Mouse (Mus musculus) adrenal gland, postnatal 10 days (tissue): ENCODE measurements around the gene Mpnd. TPM values are rescaled to one million over a fixed set of nuclear protein-coding genes. Genes with fewer than 3 reads are reported as not detected.
A peak's percentile ranks its signal among the peaks of the same experiment; 100 is the strongest.

ENCODE experiments used
- DNase-seq: peaks from one replicate; pipeline ENCODE4 v3.0.0; 2021; ENCODE audit warnings: mixed read lengths
- total RNA-seq, 2 experiments: library from RNA; stranded (reverse); gene quantifications; 2 replicates each; pipeline ENCODE4 v1.2.3; 2021

Gene Mpnd
- total RNA-seq, 2 experiments from 2014 or later = 77.0 to 91.2 TPM

DNA sequence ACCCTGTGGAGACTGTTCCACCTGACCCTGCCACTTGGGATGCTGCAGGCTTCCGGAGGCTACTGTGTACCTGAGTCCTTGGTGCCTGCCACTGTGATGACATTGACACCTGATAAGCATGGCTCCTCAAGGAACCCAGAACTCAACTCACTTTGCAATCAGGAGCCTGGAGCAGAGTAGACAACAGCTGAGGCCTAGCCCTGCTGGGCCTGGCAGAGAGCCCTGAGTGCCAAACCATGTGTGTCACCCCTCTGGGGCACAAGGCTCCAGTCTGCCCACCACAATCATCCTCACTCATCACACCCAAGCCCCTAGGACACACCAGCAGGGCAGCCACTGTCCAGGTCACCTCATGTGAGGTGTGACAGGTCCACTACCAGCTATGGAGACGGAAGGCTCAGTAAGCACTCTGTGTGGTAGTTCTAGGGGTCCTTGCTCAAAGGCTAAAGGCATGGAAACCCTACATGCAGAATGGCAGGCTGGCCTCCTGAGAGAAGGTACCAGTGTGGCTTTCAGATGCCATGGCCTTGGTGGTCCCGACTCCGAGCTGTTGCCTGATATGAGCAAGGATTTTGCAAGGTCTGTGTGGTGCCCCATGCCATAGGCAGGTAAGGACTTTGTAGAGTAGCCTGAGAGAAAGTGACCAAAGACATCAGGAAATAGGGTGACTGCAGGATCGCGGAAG is 15.0 kb downstream of the Mpnd start:
- no peak for DNase-seq

DNA sequence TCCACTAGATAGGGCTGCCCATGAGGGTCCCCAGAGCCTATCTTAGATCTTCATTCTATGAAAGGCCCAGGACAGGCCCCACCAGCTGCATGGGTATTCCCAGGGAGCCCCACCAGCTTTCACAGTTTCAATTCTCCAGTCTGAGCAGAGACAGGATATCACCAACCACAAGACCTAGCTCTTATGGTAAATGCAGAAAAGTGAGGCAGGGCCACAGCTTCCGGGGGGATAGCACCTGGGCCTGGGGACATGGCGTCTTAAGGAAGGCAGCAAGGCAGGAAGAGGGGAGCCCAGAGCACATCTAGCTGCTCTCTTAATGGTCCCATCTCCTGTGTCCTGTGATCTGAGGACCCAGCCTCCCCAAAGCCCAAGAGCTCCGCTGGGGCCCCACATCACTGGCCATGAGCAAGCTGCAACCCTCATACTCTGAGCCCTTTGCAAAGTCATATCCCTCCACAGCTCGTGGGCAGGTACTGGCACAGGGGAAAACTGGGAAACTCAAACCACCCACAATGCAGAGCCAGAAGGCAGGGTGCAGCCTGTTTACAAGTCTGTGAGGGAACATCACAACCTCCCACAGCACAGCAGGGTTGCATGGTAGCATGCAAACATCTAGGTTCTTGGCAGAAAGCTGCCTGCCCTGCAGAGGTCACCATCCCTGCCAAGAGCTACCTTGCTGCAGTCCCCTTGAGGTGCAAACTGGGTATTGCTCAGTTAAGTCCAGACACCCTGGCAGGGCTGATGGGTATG is 15.8 kb downstream of the Mpnd start:
- no peak for DNase-seq

DNA sequence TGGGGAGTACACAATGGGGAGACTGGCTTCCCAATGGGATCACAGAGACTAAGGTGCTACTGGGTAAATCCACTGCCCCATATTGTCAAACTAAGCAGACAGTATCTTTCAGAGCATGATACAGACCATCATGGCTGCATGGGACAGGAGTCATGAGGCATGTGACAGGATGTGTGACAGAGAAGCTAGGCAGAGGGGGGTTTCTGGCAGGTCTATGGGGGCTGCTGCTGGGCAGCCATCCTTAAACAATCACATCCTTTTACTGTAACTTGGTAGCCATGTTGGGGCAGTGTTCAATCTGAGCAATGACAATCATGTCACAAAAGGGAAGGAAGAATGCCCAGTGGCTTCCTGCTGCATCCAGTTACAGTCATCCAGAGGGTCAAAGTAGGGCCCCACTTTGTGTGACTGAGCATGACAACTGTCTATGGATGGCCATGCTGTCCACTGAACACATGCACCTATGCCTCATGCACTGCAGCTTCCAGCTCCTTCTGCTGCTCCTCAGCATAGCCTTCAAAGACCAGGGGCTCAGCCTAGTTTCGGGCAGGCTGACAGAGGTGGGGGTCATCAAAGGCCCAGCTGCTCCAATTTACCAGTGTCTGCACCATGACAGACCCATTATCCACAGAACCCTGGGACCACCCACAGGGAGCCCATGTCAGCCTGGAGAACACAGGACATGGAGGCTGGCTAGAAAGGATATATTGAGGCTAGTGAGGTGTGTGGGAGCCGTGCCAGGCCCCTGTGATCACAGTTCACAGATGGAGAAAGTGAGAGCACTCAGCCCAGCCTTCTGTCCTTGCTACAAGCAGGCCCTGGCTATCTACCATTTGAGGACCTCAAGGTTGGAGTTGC is 16.8 kb downstream of the Mpnd start:
- no peak for DNase-seq

GRCm38 (mm10) chr17:56022989-56023290 is 17.4 kb downstream of the Mpnd start:
- no peak for DNase-seq

DNA sequence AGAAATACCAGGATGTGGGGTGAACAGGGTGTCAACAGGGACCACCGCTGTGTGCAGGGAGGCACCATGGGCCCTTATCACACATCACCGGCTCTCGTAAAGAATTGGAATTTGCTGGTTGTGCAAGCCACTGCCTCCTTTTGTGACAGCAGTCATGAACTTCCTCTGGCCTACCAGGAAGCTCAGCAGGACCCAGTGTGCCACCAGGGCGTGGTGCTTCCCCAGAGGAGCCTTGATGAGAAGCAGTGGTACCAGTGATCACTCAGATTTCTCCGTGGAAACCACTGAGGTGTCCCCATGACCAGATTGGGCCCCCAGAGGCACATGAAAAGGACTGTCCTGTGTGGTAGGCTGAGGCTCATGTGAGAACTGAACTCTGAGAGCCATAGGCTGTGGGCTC is 17.9 kb downstream of the Mpnd start:
- DNase-seq = no peak

DNA sequence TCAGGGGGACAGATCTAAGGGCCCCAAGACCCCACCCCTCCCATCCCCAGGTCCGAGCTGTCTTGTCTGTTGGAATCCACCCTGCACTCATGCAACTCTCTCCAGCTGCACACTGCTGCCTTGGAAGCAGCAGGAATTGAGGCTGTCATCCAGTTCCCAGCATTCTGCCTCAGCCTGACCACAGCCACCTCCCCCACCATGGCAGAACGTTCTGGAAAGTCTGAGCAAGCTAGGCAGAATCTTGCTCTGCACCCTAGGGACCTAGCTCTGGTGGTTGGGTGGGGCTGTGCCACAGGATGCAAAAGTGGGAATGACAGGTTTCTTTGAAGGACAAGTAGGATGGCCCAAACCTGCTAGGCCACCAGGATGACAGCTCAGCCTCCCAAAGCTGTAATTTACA is 19.0 kb downstream of the Mpnd start:
- DNase-seq = no peak

DNA sequence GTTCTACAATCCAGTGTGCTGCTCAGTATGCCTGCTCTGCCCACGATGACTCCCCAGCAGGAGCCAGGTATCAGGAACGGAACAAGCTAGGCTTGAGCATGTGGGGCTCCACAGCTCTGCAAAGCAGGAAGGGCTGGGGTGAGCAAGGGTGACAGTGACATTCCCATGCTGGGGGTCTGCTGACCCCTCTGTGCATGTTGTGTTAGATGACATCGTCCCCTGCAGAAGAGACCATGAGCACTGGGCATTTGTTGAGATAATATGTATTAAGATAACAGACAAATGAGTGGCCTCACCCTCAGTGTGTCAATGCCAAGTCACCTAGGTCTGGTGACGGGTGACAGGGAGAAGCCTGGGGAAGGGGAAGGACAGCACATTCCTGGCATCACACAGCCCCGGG is 19.4 kb downstream of the Mpnd start:
- DNase-seq = no peak

- DNase-seq = peak; percentile 17
Observed at GRCm38 (mm10) chr17:56026303-56026702, 20.8 kb downstream of the Mpnd start.

DNA sequence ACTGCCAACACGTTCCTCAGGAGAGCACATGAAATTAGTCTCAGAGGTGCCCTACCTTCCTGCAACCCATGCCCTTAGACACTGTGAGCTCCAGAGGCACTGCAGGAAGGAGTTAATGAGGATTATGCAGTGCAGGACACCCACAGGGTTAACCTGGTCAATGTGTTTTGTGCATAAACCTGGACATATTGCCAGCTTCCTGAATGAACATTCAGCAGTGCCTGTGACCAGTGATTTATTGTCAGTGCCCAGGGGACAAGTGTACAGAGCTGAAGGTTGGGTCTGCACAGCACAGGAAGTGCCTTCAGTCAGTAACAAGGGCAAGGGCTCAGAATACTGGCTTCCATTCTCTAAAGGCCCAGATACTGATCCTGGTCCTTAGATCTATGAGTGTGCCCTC is 21.4 kb downstream of the Mpnd start:
- DNase-seq = peak; percentile 50

DNA sequence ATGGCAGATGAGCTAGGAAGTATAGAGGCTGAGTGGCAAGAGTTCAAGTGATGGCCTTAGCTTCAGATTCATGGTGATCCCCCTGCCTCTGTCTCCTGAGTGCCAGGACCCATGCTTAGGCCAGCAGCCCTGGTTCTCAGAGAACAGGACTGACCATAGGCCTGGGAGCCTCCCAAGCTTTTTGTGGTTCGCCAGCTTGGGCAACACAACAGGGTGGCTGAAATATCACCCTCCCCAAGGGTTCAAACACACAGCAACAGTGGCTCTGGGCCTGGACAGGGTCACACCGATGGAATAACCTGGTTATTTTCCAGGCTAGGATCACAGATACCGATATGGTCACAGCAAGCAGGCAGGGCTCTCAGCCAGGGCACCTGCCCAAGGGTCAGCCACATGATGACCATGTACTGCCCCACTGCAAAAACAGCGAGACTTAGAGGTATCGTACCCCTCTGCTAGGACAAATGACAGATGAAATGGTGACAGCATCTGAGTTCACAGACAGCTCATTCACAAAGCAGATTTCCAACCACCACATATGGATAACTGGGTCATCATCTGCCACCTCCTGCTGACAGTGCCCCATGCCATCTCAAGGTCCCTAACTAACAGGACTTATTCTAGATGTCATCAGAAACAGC is 22.4 kb downstream of the Mpnd start:
- peak; percentile 49 for DNase-seq

DNA sequence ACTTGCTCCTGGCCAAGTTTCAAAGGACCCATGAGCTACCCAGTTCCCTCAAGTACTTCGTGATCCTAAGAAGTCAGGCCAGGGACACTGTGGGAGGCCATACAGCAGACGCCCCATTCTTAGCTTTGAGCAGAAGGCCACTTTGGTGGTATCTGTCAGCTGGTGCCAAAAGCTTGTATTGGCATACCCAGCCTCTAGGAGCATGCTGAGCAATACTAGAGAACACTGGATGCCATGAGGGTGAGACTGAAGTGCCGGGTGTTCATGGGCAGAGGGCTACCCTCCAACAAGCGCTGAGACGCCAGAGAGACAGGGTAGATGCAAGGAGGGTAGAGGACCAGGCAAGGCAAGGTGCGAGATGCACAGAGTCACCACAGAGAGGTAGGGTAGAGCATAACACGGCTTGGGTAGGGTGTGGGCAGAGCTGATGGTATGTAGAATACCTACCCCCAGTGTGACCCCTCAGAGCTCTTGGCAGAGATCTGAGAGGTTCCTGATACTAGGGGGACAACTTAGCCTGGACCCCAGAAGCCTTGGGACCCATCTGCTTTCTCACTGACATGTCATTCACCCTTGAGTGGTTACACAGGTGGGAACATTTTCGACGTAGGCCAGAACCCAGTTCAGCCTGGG is 24.8 kb downstream of the Mpnd start:
- DNase-seq = no peak

DNA sequence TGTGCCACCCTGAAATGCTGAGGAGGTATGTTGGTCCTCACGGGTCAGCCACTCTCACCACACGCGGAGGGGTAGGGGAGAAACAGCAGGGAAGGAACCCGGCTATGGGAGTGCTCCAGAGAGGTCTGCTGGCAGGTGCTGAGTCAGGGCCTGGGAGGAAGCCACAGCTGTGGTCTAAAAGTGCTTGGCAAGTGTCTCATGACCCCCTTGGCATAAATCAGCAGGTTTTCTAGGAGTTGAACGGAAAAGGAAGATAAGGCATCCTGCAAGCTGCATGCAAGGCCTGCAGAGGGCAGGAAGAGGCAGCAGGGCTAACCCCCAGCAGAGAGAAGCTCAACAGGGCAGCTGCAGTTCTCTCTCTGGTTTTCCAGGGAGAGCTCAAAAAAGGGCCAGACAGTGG is 25.4 kb downstream of the Mpnd start:
- DNase-seq = peak; percentile 62

DNA sequence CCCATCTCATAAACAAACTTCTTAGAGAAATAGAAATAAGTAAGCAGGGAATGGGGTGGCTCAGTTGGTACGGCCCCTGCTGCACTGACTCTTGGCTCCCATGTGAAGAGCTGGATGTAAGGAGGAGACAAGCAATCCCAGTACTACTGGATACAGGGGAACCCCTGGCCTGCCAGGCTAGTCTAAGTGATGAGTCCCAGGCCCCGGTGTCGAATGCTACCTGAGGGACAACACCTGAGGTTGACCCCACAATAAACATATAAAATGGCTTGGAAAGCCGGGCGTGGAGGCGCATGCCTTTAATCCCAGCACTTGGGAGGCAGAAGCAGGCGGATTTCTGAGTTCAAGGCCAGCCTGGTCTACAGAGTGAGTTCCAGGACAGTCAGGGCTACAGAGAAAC is 25.9 kb downstream of the Mpnd start:
- no peak for DNase-seq

GRCm38 (mm10) chr17:56032127-56032733 is 26.7 kb downstream of the Mpnd start:
- peak; percentile 27 for DNase-seq

- DNase-seq = no peak
Observed at GRCm38 (mm10) chr17:56032831-56033230, 27.3 kb downstream of the Mpnd start.

GRCm38 (mm10) chr17:56034040-56034725 is 28.7 kb downstream of the Mpnd start:
- no peak for DNase-seq

DNA sequence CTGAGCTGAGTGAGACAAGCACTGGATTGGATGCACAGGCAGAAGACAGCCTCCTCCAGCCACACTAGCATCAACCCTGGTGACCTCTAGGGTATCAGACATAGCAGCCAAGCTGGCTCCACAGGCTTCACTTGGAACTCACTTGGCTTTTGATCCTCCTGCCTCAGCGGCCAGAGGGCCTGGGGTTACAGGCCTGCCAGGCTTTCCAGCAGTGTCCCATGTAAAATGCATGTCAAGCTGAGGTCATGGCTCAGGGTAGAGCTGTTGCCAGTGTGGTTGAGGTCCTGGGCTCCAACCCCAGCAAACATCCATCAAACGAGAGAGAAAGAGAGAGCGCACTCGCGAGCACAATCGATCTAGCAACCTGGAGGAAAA is 29.2 kb downstream of the Mpnd start:
- DNase-seq = no peak

DNA sequence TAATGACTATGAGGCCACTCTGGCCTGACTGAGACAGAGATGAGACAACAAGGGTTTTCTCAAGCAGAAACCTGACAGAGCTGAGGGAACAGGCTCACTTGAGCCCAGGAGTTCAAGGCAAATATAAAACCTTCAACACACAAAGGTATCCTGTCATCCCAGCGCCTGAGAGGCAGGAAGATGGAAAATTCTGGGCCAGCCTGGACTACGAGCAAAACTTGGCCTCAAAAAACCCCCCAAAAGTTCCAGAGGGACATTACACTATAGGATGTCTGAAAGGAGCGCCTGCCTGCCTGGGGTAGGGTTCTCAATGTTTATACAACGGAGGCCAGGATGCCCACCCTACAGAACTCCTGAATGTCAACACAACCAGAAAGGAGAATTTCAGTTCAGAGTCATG is 29.7 kb downstream of the Mpnd start:
- DNase-seq = no peak

GRCm38 (mm10) chr17:56036176-56036900 is 30.8 kb downstream of the Mpnd start, which contains the start of gene Sh3gl1:
Gene Sh3gl1 (minus strand): TSS chr17:56036635.
- DNase-seq = peak; percentile 99

- DNase-seq = no peak
Observed at GRCm38 (mm10) chr17:56036901-56037287, 31.4 kb downstream of the Mpnd start.
